Mouse (Mus musculus): ENCODE results near the gene Gstp2. TPM values are rescaled to one million over a fixed set of nuclear protein-coding genes. Genes with fewer than 3 reads are reported as not detected.

Gene Gstp2
- 10.1 TPM for polyA plus RNA-seq (2014; fragmentation: Illumina TruSeq; extraction: RNeasy Lipid Tissue Mini Kit (QIAGEN cat#74804); ENCODE audit: low read depth, low replicate concordance)

GRCm38 (mm10) chr19:4045966-4046865 lies at the start of gene Gstp2:
Gstp2 (minus strand) TSS chr19:4046023.

GRCm38 (mm10) chr19:4081394-4081793 lies 35.6 kb upstream of the Gstp2 start, which contains the start of gene Cabp2:
Cabp2 (plus strand) TSS chr19:4081578.

GRCm38 (mm10) chr19:4059069-4059740 lies 13.4 kb upstream of the Gstp2 start, which contains the start of gene Gstp3:
Gstp3 (minus strand) TSS chr19:4059569.

GRCm38 (mm10) chr19:4037788-4038232 lies 8.0 kb downstream of the Gstp2 start, which contains the start of gene Gstp1:
Gstp1 (minus strand) TSS chr19:4037985.

GRCm38 (mm10) chr19:4012432-4013022 lies 33.3 kb downstream of the Gstp2 start, which contains the start of gene Ndufv1:
Ndufv1 (minus strand) TSS chr19:4012806.

GRCm38 (mm10) chr19:4003112-4003511 lies 42.7 kb downstream of the Gstp2 start, which contains the start of gene Doc2g:
Doc2g (plus strand) TSS chr19:4003313.

GRCm38 (mm10) chr19:4000119-4000900 lies 45.5 kb downstream of the Gstp2 start, which contains the start of the genes Nudt8 and Gm49405:
Nudt8 (plus strand) TSS chr19:4000580.
Gm49405 (plus strand) TSS chr19:4000626.

GRCm38 (mm10) chr19:3992416-3992815 lies 53.4 kb downstream of the Gstp2 start, which contains the start of gene Tbx10:
Tbx10 (plus strand) TSS chr19:3992752.

Other genes with a start within 250 kb of the Gstp2 start
- 78.9 TPM for gene Chka, start 194.2 kb downstream of the Gstp2 start, polyA plus RNA-seq (2014; fragmentation: Illumina TruSeq; extraction: RNeasy Lipid Tissue Mini Kit (QIAGEN cat#74804); ENCODE audit: low read depth, low replicate concordance)
- gene Tcirg1, start 138.9 kb downstream of the Gstp2 start, polyA plus RNA-seq (2014; fragmentation: Illumina TruSeq; extraction: RNeasy Lipid Tissue Mini Kit (QIAGEN cat#74804); ENCODE audit: low read depth, low replicate concordance), result not detected
- gene Ndufs8, start 133.2 kb downstream of the Gstp2 start, polyA plus RNA-seq (2014; fragmentation: Illumina TruSeq; extraction: RNeasy Lipid Tissue Mini Kit (QIAGEN cat#74804); ENCODE audit: low read depth, low replicate concordance), result 4.6 TPM
- 0.53 TPM for gene Aldh3b1, start 116.2 kb downstream of the Gstp2 start, polyA plus RNA-seq (2014; fragmentation: Illumina TruSeq; extraction: RNeasy Lipid Tissue Mini Kit (QIAGEN cat#74804); ENCODE audit: low read depth, low replicate concordance)
- not detected for gene Unc93b1, start 110.8 kb downstream of the Gstp2 start, polyA plus RNA-seq (2014; fragmentation: Illumina TruSeq; extraction: RNeasy Lipid Tissue Mini Kit (QIAGEN cat#74804); ENCODE audit: low read depth, low replicate concordance)
- gene Aldh3b3, start 87.4 kb downstream of the Gstp2 start, polyA plus RNA-seq (2014; fragmentation: Illumina TruSeq; extraction: RNeasy Lipid Tissue Mini Kit (QIAGEN cat#74804); ENCODE audit: low read depth, low replicate concordance), result 0.36 TPM
- not detected for gene Aldh3b2, start 73.7 kb downstream of the Gstp2 start, polyA plus RNA-seq (2014; fragmentation: Illumina TruSeq; extraction: RNeasy Lipid Tissue Mini Kit (QIAGEN cat#74804); ENCODE audit: low read depth, low replicate concordance)
- 47.4 TPM for gene Acy3, start 59.5 kb downstream of the Gstp2 start, polyA plus RNA-seq (2014; fragmentation: Illumina TruSeq; extraction: RNeasy Lipid Tissue Mini Kit (QIAGEN cat#74804); ENCODE audit: low read depth, low replicate concordance)
- gene Tbx10, start 53.3 kb downstream of the Gstp2 start, polyA plus RNA-seq (2014; fragmentation: Illumina TruSeq; extraction: RNeasy Lipid Tissue Mini Kit (QIAGEN cat#74804); ENCODE audit: low read depth, low replicate concordance), result not detected
- 0.65 TPM for gene Nudt8, start 45.4 kb downstream of the Gstp2 start, polyA plus RNA-seq (2014; fragmentation: Illumina TruSeq; extraction: RNeasy Lipid Tissue Mini Kit (QIAGEN cat#74804); ENCODE audit: low read depth, low replicate concordance)
- gene Gm49405, start 45.4 kb downstream of the Gstp2 start, polyA plus RNA-seq (2014; fragmentation: Illumina TruSeq; extraction: RNeasy Lipid Tissue Mini Kit (QIAGEN cat#74804); ENCODE audit: low read depth, low replicate concordance), result not detected
- gene Doc2g, start 42.7 kb downstream of the Gstp2 start, polyA plus RNA-seq (2014; fragmentation: Illumina TruSeq; extraction: RNeasy Lipid Tissue Mini Kit (QIAGEN cat#74804); ENCODE audit: low read depth, low replicate concordance), result not detected
- 9.9 TPM for gene Ndufv1, start 33.2 kb downstream of the Gstp2 start, polyA plus RNA-seq (2014; fragmentation: Illumina TruSeq; extraction: RNeasy Lipid Tissue Mini Kit (QIAGEN cat#74804); ENCODE audit: low read depth, low replicate concordance)
- gene Gstp1, start 8.0 kb downstream of the Gstp2 start, polyA plus RNA-seq (2014; fragmentation: Illumina TruSeq; extraction: RNeasy Lipid Tissue Mini Kit (QIAGEN cat#74804); ENCODE audit: low read depth, low replicate concordance), result 14.6 TPM
- not detected for gene Gstp3, start 13.5 kb upstream of the Gstp2 start, polyA plus RNA-seq (2014; fragmentation: Illumina TruSeq; extraction: RNeasy Lipid Tissue Mini Kit (QIAGEN cat#74804); ENCODE audit: low read depth, low replicate concordance)
- not detected for gene Cabp2, start 35.6 kb upstream of the Gstp2 start, polyA plus RNA-seq (2014; fragmentation: Illumina TruSeq; extraction: RNeasy Lipid Tissue Mini Kit (QIAGEN cat#74804); ENCODE audit: low read depth, low replicate concordance)
- 0.73 TPM for gene Cdk2ap2, start 51.2 kb upstream of the Gstp2 start, polyA plus RNA-seq (2014; fragmentation: Illumina TruSeq; extraction: RNeasy Lipid Tissue Mini Kit (QIAGEN cat#74804); ENCODE audit: low read depth, low replicate concordance)
- 0.20 TPM for gene Pitpnm1, start 54.0 kb upstream of the Gstp2 start, polyA plus RNA-seq (2014; fragmentation: Illumina TruSeq; extraction: RNeasy Lipid Tissue Mini Kit (QIAGEN cat#74804); ENCODE audit: low read depth, low replicate concordance)
- gene Aip, start 79.8 kb upstream of the Gstp2 start, polyA plus RNA-seq (2014; fragmentation: Illumina TruSeq; extraction: RNeasy Lipid Tissue Mini Kit (QIAGEN cat#74804); ENCODE audit: low read depth, low replicate concordance), result 1.3 TPM
- not detected for gene Gpr152, start 93.8 kb upstream of the Gstp2 start, polyA plus RNA-seq (2014; fragmentation: Illumina TruSeq; extraction: RNeasy Lipid Tissue Mini Kit (QIAGEN cat#74804); ENCODE audit: low read depth, low replicate concordance)
- gene Cabp4, start 98.0 kb upstream of the Gstp2 start, polyA plus RNA-seq (2014; fragmentation: Illumina TruSeq; extraction: RNeasy Lipid Tissue Mini Kit (QIAGEN cat#74804); ENCODE audit: low read depth, low replicate concordance), result not detected
- 9.0 TPM for gene Coro1b, start 102.6 kb upstream of the Gstp2 start, polyA plus RNA-seq (2014; fragmentation: Illumina TruSeq; extraction: RNeasy Lipid Tissue Mini Kit (QIAGEN cat#74804); ENCODE audit: low read depth, low replicate concordance)
- 2.3 TPM for gene Ptprcap, start 107.6 kb upstream of the Gstp2 start, polyA plus RNA-seq (2014; fragmentation: Illumina TruSeq; extraction: RNeasy Lipid Tissue Mini Kit (QIAGEN cat#74804); ENCODE audit: low read depth, low replicate concordance)
- 2.2 TPM for gene Rps6kb2, start 117.3 kb upstream of the Gstp2 start, polyA plus RNA-seq (2014; fragmentation: Illumina TruSeq; extraction: RNeasy Lipid Tissue Mini Kit (QIAGEN cat#74804); ENCODE audit: low read depth, low replicate concordance)
- 0.49 TPM for gene Carns1, start 129.5 kb upstream of the Gstp2 start, polyA plus RNA-seq (2014; fragmentation: Illumina TruSeq; extraction: RNeasy Lipid Tissue Mini Kit (QIAGEN cat#74804); ENCODE audit: low read depth, low replicate concordance)
- not detected for gene Tbc1d10c, start 145.3 kb upstream of the Gstp2 start, polyA plus RNA-seq (2014; fragmentation: Illumina TruSeq; extraction: RNeasy Lipid Tissue Mini Kit (QIAGEN cat#74804); ENCODE audit: low read depth, low replicate concordance)
- 97.3 TPM for gene Ppp1ca, start 146.0 kb upstream of the Gstp2 start, polyA plus RNA-seq (2014; fragmentation: Illumina TruSeq; extraction: RNeasy Lipid Tissue Mini Kit (QIAGEN cat#74804); ENCODE audit: low read depth, low replicate concordance)
- 1.5 TPM for gene Rad9a, start 155.6 kb upstream of the Gstp2 start, polyA plus RNA-seq (2014; fragmentation: Illumina TruSeq; extraction: RNeasy Lipid Tissue Mini Kit (QIAGEN cat#74804); ENCODE audit: low read depth, low replicate concordance)
- 0.16 TPM for gene Clcf1, start 168.2 kb upstream of the Gstp2 start, polyA plus RNA-seq (2014; fragmentation: Illumina TruSeq; extraction: RNeasy Lipid Tissue Mini Kit (QIAGEN cat#74804); ENCODE audit: low read depth, low replicate concordance)
- not detected for gene AC109138.7, start 168.3 kb upstream of the Gstp2 start, polyA plus RNA-seq (2014; fragmentation: Illumina TruSeq; extraction: RNeasy Lipid Tissue Mini Kit (QIAGEN cat#74804); ENCODE audit: low read depth, low replicate concordance)
- gene Pold4, start 185.9 kb upstream of the Gstp2 start, polyA plus RNA-seq (2014; fragmentation: Illumina TruSeq; extraction: RNeasy Lipid Tissue Mini Kit (QIAGEN cat#74804); ENCODE audit: low read depth, low replicate concordance), result not detected
- 1.7 TPM for gene Ssh3, start 223.2 kb upstream of the Gstp2 start, polyA plus RNA-seq (2014; fragmentation: Illumina TruSeq; extraction: RNeasy Lipid Tissue Mini Kit (QIAGEN cat#74804); ENCODE audit: low read depth, low replicate concordance)
- gene Ankrd13d, start 237.1 kb upstream of the Gstp2 start, polyA plus RNA-seq (2014; fragmentation: Illumina TruSeq; extraction: RNeasy Lipid Tissue Mini Kit (QIAGEN cat#74804); ENCODE audit: low read depth, low replicate concordance), result not detected

All from kidney, adult 10 weeks (tissue).